Mouse (Mus musculus): Measurements from ENCODE around the gene Tspan15. TPM values are rescaled to one million over a fixed set of nuclear protein-coding genes. Genes with fewer than 3 reads are reported as not detected.

Gene Tspan15
- 15.8 and 17.0 TPM in 2 replicates for polyA plus RNA-seq (2015; fragmentation: Nextera tagmentation; extraction: Ambion mirVana)

DNA sequence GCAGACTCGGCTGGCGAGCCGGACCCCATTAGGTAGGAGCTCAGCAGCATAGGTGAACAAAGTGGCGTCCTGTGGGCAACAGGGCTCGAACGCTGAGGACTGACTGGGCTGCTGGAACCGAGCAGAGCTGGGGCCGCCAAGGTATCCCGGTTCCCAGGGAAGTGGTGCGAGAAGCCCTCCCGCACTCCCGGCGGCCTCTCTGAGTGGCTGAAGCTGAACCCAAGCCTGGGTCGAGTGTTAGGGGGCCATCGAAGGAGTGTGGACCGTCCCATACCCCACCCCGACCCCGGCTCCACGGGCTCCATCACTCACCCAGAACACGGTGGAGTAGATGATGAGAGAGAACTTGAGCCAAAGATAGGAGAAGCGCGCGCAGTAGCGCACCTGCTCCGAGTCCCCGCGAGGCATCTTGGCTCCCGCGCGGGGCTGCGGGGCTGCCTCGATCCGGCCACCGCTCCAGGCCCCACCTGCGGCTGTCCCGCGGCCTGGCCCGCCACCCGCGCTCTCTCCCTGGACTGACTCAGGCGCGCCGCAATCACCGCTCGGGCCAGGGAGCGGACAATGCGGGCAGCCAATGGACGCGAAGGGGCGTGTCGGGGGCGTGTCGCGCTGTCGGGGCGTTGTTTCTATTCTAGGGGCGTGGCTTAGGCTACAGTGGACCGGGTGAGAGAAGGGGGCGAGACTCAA is at the start of gene Tspan15:
TSS of gene Tspan15 (minus strand) at position 544 of the 687 bp plus-strand sequence.
- H3K4me2 ChIP-seq (replicated peaks) = peak within 1 kb of the TSS; percentile 96
- H3K9ac ChIP-seq = peak within 1 kb of the TSS; percentile 24; the same call in 1 of the 2 replicates
- no peaks in the 10 kb centered on the region for H3K36me3 ChIP-seq
- WGBS = under 1% methylated on average over 58 of the region's 59 CpGs
- no peaks in the 10 kb centered on the region for H3K9me3 ChIP-seq (replicated peaks)
- H3K4me3 ChIP-seq (replicated peaks) = peak within 1 kb of the TSS; percentile 57
- H3K27ac ChIP-seq (replicated peaks) = no peak within 1 kb of the TSS
- peaks cover 7% of the 10 kb centered on the region for H3K27me3 ChIP-seq
- peaks cover 10% of the 10 kb centered on the region for H3K4me1 ChIP-seq
- ATAC-seq (ENCODE audit: insufficient number of reproducible peaks, low FRiP score, low TSS enrichment, low read depth) = peak; percentile 92

DNA sequence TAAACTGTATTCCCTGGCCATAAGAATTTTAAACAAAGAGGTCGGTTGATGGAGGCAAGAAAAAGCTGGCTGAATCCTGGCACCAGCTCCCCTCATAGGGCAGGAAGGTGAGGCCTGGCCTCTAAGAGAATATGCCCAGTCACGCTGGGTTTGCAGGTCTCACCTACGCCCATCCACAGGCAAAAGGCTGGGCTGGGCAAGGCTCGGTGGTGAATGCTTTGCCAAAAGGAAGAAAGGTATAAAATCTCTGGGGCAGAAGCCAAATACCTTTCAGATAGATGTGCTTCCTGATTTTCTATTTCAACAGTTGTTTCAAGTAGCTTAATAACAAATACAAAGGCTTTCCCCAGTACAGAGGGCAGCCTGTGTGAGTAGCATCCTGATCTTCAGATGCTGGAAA is 48.6 kb upstream of the Tspan15 start:
- Histone ChIP-seq H3K4me1 (no peaks in the 10 kb centered on the region; the same call in 1 of the 2 replicates), H3K4me2 (replicated peaks) (no peak overlapping the region), H3K9me3 (replicated peaks) (no peaks in the 10 kb centered on the region), H3K27ac (replicated peaks) (no peak overlapping the region), H3K36me3 (peaks cover 38% of the 10 kb centered on the region), H3K9ac (no peak overlapping the region), H3K27me3 (no peaks in the 10 kb centered on the region), H3K4me3 (replicated peaks) (no peak overlapping the region)
- ATAC-seq (ENCODE audit: insufficient number of reproducible peaks, low FRiP score, low TSS enrichment, low read depth) = no peak
- WGBS = 71% methylated on average over 4 of the region's 4 CpGs

DNA sequence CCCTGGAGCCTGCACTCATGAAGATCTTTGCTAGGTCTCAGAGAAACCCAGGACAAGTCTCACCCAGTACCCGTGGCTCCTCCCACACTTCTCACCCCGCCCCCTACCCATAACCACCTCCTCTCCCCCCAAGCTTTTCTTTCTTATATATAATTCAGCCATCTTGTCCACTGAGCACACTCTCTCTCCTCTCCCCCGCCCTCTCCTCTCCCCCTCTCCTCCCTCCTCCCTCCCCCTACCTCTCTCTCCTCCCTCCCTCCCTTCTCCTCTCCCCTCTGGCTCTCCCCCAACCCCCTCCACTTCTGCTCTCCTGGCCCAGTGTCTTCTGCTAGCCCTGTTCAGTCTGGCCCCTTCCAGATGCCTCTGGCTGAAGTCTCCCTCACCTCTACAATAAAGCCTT is 48.0 kb upstream of the Tspan15 start:
- H3K9me3 ChIP-seq (replicated peaks) = no peaks in the 10 kb centered on the region
- H3K4me1 ChIP-seq = no peaks in the 10 kb centered on the region; the same call in 1 of the 2 replicates
- no peak overlapping the region for H3K4me3 ChIP-seq (replicated peaks)
- H3K27me3 ChIP-seq = no peaks in the 10 kb centered on the region
- 75% methylated on average over 3 of the region's 3 CpGs for WGBS
- ATAC-seq (ENCODE audit: insufficient number of reproducible peaks, low FRiP score, low TSS enrichment, low read depth) = no peak
- no peak overlapping the region for H3K4me2 ChIP-seq (replicated peaks)
- H3K27ac ChIP-seq (replicated peaks) = no peak overlapping the region
- H3K36me3 ChIP-seq = peaks cover 40% of the 10 kb centered on the region
- no peak overlapping the region for H3K9ac ChIP-seq

DNA sequence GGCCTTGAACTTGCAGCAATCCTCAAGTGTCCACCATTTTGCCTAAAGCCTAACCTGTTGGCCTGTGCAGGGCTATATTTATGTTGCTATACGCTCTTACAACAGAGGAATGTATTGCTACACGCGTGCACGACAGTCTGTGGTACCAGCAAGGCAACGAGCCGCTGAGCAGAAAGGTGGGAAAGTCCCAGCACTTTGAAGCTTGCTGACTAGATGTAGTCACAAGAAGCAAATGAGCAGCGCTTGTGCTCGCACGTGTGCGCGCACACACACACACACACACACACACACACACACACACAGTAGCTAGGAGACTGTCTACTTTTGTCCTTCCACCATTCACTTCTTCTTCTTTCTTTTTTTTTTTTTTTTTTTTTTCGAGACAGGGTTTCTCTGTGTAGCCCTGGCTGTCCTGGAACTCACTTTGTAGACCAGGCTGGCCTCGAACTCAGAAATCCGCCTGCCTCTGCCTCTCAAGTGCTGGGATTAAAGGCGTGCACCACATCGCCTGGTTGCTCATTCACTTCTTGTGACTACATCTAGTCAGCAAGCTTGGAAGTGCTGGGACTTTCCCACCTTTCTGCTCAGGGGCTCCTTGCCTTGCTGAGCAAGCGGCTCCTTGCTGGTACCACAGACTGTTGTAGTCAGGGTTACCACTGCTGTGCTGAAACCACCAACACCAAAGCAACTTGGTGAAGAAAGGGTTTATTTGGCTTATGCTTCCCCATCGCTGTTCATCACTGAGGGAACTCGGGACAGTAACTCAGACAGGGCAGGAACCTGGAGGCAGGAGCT is 46.6 kb upstream of the Tspan15 start:
- H3K4me3 ChIP-seq (replicated peaks) = no peak overlapping the region
- no peak for ATAC-seq (ENCODE audit: insufficient number of reproducible peaks, low FRiP score, low TSS enrichment, low read depth)
- no peak overlapping the region for H3K9ac ChIP-seq
- H3K9me3 ChIP-seq (replicated peaks) = no peaks in the 10 kb centered on the region
- no peaks in the 10 kb centered on the region for H3K4me1 ChIP-seq
- no peak overlapping the region for H3K4me2 ChIP-seq (replicated peaks)
- H3K36me3 ChIP-seq = peaks cover 41% of the 10 kb centered on the region
- no peak overlapping the region for H3K27ac ChIP-seq (replicated peaks)
- WGBS = 96% methylated on average over 18 of the region's 19 CpGs
- H3K27me3 ChIP-seq = no peaks in the 10 kb centered on the region

DNA sequence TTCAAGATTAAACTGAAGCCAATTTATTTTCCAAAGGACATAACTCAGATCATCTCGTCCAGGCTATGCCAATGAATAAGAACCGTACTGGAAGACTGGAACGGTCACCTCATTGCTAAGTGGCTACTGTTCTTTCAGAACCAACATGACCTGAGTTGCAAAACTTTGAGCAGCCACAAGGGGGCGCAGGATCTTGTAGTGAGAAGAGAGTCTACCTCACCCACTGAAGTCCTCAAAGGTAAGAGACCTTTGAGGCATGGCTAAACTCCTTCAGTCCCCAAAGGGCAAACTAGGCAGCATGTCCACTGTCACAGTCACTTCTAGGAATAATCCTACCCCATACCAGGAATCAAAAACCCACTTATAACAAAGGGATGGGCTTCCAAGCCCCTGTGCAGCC is 44.2 kb upstream of the Tspan15 start:
- H3K36me3 ChIP-seq = peaks cover 21% of the 10 kb centered on the region

DNA sequence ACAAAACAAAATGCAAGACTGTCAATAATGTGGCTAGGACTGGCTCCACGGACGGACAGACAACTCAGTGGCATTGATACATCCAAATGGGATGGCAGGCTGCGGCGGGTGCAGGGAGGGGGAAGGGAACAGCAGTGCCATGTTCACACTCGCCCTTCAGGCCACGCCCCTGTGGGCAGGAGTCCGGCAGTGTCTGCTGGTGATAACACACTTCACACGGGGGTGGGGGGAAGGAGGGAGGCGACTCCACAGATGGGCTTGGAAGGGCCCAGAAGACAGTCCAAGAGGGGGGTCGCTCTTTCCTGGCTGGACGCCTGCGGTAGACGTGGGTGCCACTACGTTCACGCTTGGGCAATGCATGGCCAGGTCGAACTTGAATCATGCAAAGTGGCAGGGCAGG is 38.2 kb upstream of the Tspan15 start:
- Histone ChIP-seq H3K36me3 (peaks cover 10% of the 10 kb centered on the region), H3K27me3 (no peaks in the 10 kb centered on the region), H3K4me3 (replicated peaks) (no peak overlapping the region), H3K9ac (no peak overlapping the region), H3K4me1 (no peaks in the 10 kb centered on the region), H3K27ac (replicated peaks) (no peak overlapping the region), H3K9me3 (replicated peaks) (no peaks in the 10 kb centered on the region), H3K4me2 (replicated peaks) (no peak overlapping the region)
- ATAC-seq (ENCODE audit: insufficient number of reproducible peaks, low FRiP score, low TSS enrichment, low read depth) = no peak
- 82% methylated on average over 16 of the region's 16 CpGs for WGBS

More for the DNA sequence above, 44.2 kb upstream of the Tspan15 start:
- Histone ChIP-seq H3K4me1 (no peaks in the 10 kb centered on the region), H3K9ac (no peak overlapping the region), H3K27me3 (no peaks in the 10 kb centered on the region), H3K4me3 (replicated peaks) (no peak overlapping the region), H3K4me2 (replicated peaks) (no peak overlapping the region), H3K9me3 (replicated peaks) (no peaks in the 10 kb centered on the region), H3K27ac (replicated peaks) (no peak overlapping the region)
- 28% methylated on average over 4 of the region's 4 CpGs for WGBS
- no peak for ATAC-seq (ENCODE audit: insufficient number of reproducible peaks, low FRiP score, low TSS enrichment, low read depth)

DNA sequence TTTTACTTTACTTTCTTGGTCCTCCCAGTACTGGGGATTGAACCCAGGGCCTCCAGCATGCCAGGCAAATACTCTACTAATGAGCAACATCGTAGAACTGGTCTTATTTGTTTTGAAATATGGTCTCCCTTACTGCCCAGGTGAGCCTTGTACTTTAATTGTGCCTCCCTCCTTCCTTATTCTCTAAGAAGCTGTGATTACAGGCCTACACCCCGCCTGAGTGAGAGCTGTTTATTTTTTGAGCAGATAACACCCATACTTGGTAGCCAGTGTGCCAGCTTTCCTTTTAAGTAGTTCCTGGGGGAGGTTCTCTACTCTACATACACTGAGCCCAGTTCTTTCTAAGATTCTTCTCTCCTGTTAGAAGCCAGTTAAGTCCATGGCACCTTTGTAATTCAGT is 33.2 kb upstream of the Tspan15 start:
- Histone ChIP-seq H3K4me2 (replicated peaks) (no peak overlapping the region), H3K27me3 (no peaks in the 10 kb centered on the region), H3K36me3 (no peaks in the 10 kb centered on the region), H3K27ac (replicated peaks) (no peak overlapping the region), H3K4me1 (no peaks in the 10 kb centered on the region; the same call in 1 of the 2 replicates), H3K9ac (no peak overlapping the region), H3K4me3 (replicated peaks) (no peak overlapping the region), H3K9me3 (replicated peaks) (no peaks in the 10 kb centered on the region)
- ATAC-seq (ENCODE audit: insufficient number of reproducible peaks, low FRiP score, low TSS enrichment, low read depth) = no peak
- 61% methylated on average over 2 of the region's 2 CpGs for WGBS

DNA sequence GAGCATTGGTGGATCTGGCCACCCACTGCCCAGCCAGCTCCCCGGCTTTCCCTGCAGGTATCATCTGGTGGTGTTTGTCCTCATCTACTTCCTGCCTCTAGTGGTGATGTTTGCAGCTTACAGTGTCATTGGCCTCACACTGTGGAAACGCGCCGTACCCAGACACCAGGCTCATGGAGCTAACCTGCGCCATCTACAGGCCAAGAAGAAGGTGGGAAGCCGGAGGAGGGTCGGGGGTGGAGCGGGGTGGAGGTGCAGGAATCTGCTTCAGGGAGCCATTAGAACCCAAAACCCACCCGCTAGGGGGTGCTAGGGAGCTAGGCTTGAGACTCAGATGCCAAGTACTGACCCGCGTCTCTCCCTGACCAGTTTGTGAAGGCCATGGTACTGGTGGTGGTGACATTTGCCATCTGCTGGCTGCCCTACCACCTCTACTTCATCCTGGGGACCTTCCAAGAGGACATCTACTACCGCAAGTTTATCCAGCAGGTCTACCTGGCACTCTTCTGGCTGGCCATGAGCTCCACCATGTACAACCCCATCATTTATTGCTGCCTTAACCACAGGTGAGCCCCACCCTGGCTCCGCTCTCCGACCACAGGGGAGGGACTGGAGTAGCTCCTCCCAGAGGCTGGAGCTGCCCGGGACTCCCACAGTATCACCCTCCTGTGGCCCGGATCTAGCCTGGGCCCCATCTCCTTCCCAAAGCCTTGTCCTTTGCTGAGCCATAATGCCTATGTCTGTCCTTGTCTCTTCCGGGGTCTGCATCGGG is 30.2 kb upstream of the Tspan15 start:
- peak; percentile 64 for ATAC-seq (ENCODE audit: insufficient number of reproducible peaks, low FRiP score, low TSS enrichment, low read depth)
- Histone ChIP-seq H3K9me3 (replicated peaks) (no peaks in the 10 kb centered on the region), H3K27me3 (no peaks in the 10 kb centered on the region), H3K9ac (no peak overlapping the region), H3K4me2 (replicated peaks) (no peak overlapping the region), H3K4me3 (replicated peaks) (no peak overlapping the region), H3K4me1 (no peaks in the 10 kb centered on the region; the same call in 1 of the 2 replicates), H3K36me3 (no peaks in the 10 kb centered on the region), H3K27ac (replicated peaks) (no peak overlapping the region)
- 14% methylated on average over 18 of the region's 18 CpGs for WGBS

DNA sequence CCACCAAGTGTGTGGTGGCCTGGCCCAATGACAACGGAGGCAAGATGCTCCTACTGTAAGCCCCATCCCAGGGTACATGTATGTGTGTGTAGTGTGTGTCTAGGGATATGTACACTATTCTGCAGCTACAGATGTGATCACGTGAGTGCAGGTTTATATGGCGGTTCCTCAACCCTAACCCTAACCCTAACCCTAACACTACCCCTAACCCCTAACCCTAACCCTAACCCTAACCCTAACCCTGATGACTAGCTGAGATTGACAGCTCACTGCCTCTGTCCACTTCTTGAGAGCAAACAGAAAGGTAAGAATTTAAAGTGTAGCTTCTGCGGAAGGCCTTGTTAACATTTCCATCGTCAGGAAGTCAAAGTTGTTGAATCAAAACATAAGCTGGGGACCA is 27.2 kb upstream of the Tspan15 start:
- H3K4me1 ChIP-seq = no peaks in the 10 kb centered on the region; the same call in 1 of the 2 replicates
- no peaks in the 10 kb centered on the region for H3K27me3 ChIP-seq
- H3K4me3 ChIP-seq (replicated peaks) = no peak overlapping the region
- ATAC-seq (ENCODE audit: insufficient number of reproducible peaks, low FRiP score, low TSS enrichment, low read depth) = no peak
- no peaks in the 10 kb centered on the region for H3K36me3 ChIP-seq
- 86% methylated on average over 5 of the region's 5 CpGs for WGBS
- H3K9ac ChIP-seq = no peak overlapping the region
- no peak overlapping the region for H3K4me2 ChIP-seq (replicated peaks)
- H3K27ac ChIP-seq (replicated peaks) = no peak overlapping the region
- no peaks in the 10 kb centered on the region for H3K9me3 ChIP-seq (replicated peaks)

DNA sequence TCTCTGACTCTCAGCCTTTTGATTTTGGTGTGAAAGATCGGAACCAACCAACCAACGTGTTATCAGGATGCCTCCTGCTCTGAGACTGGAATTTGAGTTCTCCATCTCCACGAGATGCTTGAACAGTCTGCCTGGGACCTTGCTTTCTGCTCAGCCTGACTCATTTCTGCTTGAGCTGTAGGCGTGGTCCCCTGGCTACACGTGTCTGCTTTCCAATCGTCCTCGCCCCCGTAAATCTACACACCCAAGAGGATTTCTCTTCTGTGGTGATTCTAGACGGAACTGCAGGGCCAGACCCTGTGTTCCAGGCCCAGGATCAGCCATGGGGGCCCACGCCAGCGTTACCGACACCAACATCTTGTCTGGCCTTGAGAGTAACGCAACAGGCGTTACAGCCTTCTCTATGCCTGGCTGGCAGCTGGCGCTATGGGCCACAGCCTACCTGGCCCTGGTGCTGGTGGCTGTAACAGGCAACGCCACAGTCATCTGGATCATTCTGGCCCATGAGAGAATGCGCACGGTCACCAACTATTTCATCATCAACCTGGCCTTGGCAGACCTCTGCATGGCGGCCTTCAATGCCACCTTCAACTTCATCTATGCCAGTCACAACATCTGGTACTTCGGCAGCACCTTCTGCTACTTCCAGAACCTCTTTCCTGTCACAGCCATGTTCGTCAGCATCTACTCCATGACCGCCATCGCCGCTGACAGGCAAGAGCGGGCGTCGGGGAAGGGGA is 21.6 kb upstream of the Tspan15 start:
- Histone ChIP-seq H3K36me3 (no peaks in the 10 kb centered on the region), H3K27ac (replicated peaks) (no peak overlapping the region), H3K4me1 (peaks cover 9% of the 10 kb centered on the region), H3K9ac (no peak overlapping the region), H3K9me3 (replicated peaks) (no peaks in the 10 kb centered on the region), H3K4me3 (replicated peaks) (no peak overlapping the region), H3K27me3 (no peaks in the 10 kb centered on the region), H3K4me2 (replicated peaks) (no peak overlapping the region)
- WGBS = 88% methylated on average over 27 of the region's 27 CpGs
- no peak for ATAC-seq (ENCODE audit: insufficient number of reproducible peaks, low FRiP score, low TSS enrichment, low read depth)

All from embryonic facial prominence, embryonic 15.5 days (tissue).